Mouse (Mus musculus) ovary, adult 18-20 months (tissue): ENCODE results near the gene Ube2l3.
A peak's percentile ranks its signal among the peaks of the same experiment; 100 is the strongest.
"Not testable (repeated sequence)": the region's sequence is repeated elsewhere in the genome, so short reads cannot be mapped to it uniquely, and the experiment has no call there.

Source experiments
- DNase-seq: peaks from one replicate; pipeline ENCODE4 v3.0.0; 2022; ENCODE audit warnings: low spot score, mixed read lengths

Gene Ube2l3

GRCm38 (mm10) chr16:17202549-17202948 is at the start of gene Ube2l3:
Gene Ube2l3 (minus strand): TSS chr16:17202649.
- DNase-seq = no peak

- peak; percentile 41 for DNase-seq
Observed at GRCm38 (mm10) chr16:17251539-17251938, 49.1 kb upstream of the Ube2l3 start.

GRCm38 (mm10) chr16:17249135-17249534 is 46.7 kb upstream of the Ube2l3 start:
- no peak for DNase-seq

GRCm38 (mm10) chr16:17247727-17248126 is 45.3 kb upstream of the Ube2l3 start:
- DNase-seq = no peak

- no peak for DNase-seq
Observed at GRCm38 (mm10) chr16:17244996-17245395, 42.5 kb upstream of the Ube2l3 start.

- no peak for DNase-seq
Observed at GRCm38 (mm10) chr16:17243731-17244130, 41.3 kb upstream of the Ube2l3 start.

- DNase-seq = no peak
Observed at GRCm38 (mm10) chr16:17239409-17239808, 37.0 kb upstream of the Ube2l3 start.

- DNase-seq = no peak
Observed at GRCm38 (mm10) chr16:17237634-17238033, 35.2 kb upstream of the Ube2l3 start.

- no peak for DNase-seq
Observed at GRCm38 (mm10) chr16:17234916-17235665, 32.6 kb upstream of the Ube2l3 start.

- no peak for DNase-seq
Observed at GRCm38 (mm10) chr16:17234499-17234895, 32.0 kb upstream of the Ube2l3 start.

- DNase-seq = no peak
Observed at GRCm38 (mm10) chr16:17233702-17234498, 31.5 kb upstream of the Ube2l3 start.

GRCm38 (mm10) chr16:17232794-17233701 is 30.6 kb upstream of the Ube2l3 start, which contains the start of gene Hic2:
Gene Hic2 (plus strand): TSS chr16:17233572.
- peak; percentile 95 for DNase-seq

GRCm38 (mm10) chr16:17231523-17231922 is 29.1 kb upstream of the Ube2l3 start:
- not testable (repeated sequence) for DNase-seq

- no peak for DNase-seq
Observed at GRCm38 (mm10) chr16:17226496-17226895, 24.0 kb upstream of the Ube2l3 start.

GRCm38 (mm10) chr16:17225584-17225983 is 23.1 kb upstream of the Ube2l3 start:
- no peak for DNase-seq

GRCm38 (mm10) chr16:17222197-17222596 is 19.7 kb upstream of the Ube2l3 start:
- DNase-seq = peak; percentile 83

GRCm38 (mm10) chr16:17220127-17220733 is 17.8 kb upstream of the Ube2l3 start:
- DNase-seq = peak; percentile 4

- DNase-seq = no peak
Observed at GRCm38 (mm10) chr16:17216934-17217633, 14.6 kb upstream of the Ube2l3 start.

- peak; percentile 70 for DNase-seq
Observed at GRCm38 (mm10) chr16:17209981-17210838, 7.8 kb upstream of the Ube2l3 start.

- no peak for DNase-seq
Observed at GRCm38 (mm10) chr16:17209404-17209960, 7.0 kb upstream of the Ube2l3 start.
